Mouse (Mus musculus) kidney, postnatal 14 days (tissue): ENCODE results near the gene H3f3b.

Source experiments
- DNase-seq: peaks from one replicate; pipeline ENCODE4 v3.0.0; 2022; ENCODE audit warnings: mixed read lengths

Gene H3f3b

GRCm38 (mm10) chr11:116027756-116028155 is at the start of gene H3f3b:
Gene H3f3b (minus strand): TSS chr11:116027962.
- no peak for DNase-seq

GRCm38 (mm10) chr11:116076836-116077235 is 49.1 kb upstream of the H3f3b start:
- DNase-seq = no peak

GRCm38 (mm10) chr11:116076266-116076540 is 48.4 kb upstream of the H3f3b start:
- no peak for DNase-seq

DNA sequence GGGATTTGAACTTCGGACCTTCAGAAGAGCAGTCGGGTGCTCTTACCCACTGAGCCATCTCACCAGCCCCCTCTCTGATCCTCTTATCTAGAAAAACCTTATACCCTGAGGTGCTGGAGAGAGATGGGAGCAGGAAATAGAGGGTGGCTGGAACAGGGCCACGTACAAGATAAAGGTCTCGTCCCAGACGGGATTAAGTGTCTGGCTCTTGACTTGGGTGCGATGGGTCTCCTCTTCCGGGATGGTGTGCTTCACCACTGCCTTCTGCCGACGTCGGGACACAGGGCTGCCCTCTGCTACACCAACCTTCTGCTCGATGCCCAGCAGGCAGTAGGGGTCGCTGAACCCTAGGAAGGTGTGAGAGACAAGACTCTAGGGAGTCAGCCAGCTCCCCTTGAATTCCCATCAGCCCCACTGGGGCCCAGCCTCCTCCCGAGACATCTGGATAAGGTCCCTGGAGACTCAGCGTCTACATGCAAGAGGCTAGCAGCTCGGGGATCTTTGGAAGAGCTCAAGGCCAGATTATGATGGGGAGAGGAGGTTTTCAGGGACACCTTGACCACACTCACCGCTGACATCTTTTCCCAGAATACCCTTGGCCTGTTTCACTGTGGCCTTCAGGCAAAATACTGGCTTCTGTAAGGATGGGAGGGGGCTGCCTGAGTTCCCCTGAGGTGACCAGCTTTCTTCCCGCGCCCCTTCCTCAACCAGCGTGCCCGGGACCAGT is 47.9 kb upstream of the H3f3b start:
- DNase-seq = no peak

GRCm38 (mm10) chr11:116074436-116074991 is 46.8 kb upstream of the H3f3b start:
- DNase-seq = no peak

- DNase-seq = no peak
Observed at GRCm38 (mm10) chr11:116072608-116073007, 44.8 kb upstream of the H3f3b start.

DNA sequence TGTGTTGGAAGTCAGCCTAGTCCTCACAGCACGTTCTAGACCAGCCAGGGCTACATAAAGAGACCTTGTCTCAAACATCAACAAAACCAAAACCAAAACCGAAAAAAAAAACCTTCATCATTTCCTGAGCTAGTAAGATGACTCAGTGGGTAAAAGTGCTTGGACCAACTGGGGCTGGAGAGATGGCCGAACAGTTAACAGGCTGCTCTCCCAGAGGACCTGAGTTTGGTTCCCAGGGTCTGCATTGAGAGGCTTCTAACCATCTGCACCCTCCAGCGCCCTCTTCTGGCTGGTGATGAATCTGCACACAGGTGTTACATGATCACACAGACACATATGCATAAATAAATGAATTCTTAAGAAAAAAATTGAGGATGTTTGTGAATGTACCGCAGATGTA is 43.7 kb upstream of the H3f3b start:
- no peak for DNase-seq

- DNase-seq = no peak
Observed at GRCm38 (mm10) chr11:116065345-116065744, 37.6 kb upstream of the H3f3b start.

DNA sequence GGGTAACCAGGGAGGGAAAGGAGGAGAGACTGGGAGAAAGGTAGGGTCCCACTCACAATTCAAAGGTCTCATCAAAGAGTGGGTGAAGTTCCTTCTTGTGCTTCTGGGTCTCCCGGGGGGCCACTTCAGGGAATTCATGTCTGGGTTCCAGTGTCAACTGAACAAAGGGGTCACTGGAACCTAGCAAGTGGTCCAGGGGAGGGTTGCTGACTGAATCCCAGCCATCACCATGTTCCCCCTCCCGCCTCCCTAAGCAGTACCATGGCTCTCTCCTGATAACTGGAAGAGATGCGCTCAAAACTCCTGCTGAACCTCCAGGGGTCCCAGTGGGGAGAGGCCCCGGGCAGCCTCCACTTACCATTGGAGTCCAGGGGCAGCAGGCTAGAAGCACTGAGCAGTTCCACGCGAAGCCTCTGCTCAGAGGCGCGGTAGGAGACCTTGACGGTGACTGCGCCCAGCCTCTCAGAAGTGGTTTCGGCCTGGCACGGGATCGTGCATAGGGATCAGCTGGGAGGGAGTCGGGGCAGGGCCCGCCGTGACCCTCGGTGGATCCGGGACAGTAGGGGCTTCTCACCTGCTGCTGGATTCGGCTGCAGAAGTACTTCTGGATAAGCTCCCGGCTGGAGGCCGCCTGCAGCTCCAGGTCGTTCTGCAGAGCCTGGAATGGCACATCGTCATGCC is 36.6 kb upstream of the H3f3b start:
- no peak for DNase-seq

DNA sequence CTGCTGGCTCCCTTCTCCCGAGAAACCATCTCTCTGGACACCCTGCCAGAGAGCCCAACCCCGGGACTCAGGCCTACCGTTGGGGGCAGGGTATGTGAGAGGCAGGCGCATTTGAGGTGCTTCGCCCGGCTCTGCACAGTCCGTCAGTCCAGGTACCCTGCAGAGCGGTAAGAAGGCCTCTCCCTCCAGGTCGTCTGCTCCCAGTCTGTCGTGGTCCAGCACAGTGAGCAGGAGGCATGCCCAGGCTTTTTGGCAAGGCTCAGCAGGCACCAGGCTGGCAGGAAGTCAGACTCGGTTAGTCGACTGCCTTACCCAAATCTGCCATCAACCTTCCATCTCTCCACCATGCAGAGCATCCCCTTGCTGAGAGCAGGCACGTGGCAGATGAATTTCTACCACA is 35.8 kb upstream of the H3f3b start:
- DNase-seq = no peak

DNA sequence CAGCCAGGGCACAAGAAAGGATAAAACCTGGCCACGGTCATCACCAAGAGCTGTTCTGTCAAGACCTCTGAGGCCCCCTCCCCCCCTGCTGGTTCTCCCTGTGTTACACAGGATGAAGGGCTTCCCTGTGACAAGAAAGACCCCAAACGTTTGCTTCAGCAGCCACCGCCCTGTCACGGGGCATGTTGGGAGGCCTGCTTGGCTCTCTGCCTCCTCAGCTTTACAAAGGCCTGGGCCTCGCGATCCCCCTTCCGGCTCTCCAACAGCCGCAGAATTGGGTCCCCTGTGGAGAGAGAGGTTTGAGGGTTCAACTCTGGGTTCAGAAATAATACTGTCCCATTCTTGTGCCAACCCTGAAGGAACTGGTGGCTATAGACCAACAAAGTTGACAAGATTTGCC is 34.8 kb upstream of the H3f3b start:
- DNase-seq = no peak

DNA sequence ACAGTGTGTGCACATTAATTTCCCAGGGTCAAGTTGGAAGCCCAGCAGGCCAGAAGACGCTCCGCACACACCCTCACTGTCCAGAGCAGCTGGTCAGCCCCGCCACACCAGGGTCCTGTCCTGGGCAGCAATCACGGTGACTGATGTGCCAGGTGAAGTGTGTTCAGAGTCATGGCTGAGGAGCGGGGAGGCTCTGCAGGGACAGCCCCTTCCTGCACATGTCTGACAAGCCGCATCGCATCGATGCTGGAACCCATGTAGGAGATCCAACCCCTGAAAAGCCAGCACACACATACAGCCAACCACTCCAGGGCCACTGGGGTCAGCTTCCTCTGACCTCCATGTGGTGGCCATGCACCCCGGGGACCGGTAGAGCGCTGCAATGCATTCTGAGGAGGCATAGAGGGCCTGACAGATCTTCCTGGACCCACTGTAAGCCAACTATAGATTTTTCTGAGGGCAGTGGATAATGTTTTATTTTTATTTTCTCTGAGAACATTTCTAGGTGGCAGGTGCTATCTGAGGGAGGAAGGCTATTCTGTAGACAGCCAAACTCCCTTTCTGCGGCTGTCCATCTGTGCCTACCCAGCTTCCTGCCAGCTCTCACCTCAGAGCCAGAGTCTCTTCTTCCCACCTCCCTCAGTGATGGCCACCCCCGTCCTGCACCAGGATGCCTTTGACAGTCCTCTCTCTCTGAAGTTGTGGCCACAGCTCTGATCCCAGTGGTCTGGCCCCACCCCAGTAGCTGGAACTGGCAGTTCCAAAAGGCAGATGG is 34.1 kb upstream of the H3f3b start:
- DNase-seq = no peak

GRCm38 (mm10) chr11:116060596-116060995 is 32.8 kb upstream of the H3f3b start:
- no peak for DNase-seq

GRCm38 (mm10) chr11:116059691-116060025 is 31.9 kb upstream of the H3f3b start:
- DNase-seq = no peak

GRCm38 (mm10) chr11:116058868-116059690 is 31.3 kb upstream of the H3f3b start:
- DNase-seq = no peak

- no peak for DNase-seq
Observed at GRCm38 (mm10) chr11:116058022-116058614, 30.4 kb upstream of the H3f3b start.

GRCm38 (mm10) chr11:116057237-116057881 is 29.6 kb upstream of the H3f3b start:
- DNase-seq = no peak

- DNase-seq = no peak
Observed at GRCm38 (mm10) chr11:116055873-116056272, 28.1 kb upstream of the H3f3b start.

- no peak for DNase-seq
Observed at GRCm38 (mm10) chr11:116053510-116054229, 25.9 kb upstream of the H3f3b start.

GRCm38 (mm10) chr11:116050196-116050595 is 22.4 kb upstream of the H3f3b start:
- no peak for DNase-seq

GRCm38 (mm10) chr11:116049610-116050009 is 21.8 kb upstream of the H3f3b start:
- DNase-seq = no peak
